Mouse (Mus musculus): Measurements from ENCODE around the gene Rasal3.

Rasal3 gene

DNA sequence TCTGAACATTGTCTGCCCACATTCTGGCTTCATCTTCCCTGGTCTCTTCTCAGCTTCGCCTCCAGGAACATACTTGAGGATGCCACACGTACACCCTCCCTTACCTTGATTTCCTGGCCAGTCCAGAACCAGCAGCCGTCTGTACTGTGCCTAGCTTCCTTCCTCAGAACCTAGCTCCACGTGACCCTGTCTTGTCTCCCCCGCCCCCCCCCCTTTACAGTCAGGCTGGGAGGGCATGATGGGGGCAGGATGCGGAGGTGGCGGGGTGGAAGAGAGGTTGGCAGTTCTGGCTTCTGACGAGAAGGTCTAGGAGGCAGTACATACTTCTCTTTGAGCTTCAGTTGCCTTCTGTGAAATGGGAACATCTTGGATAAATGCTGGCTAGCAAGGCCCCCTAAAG, at the start of gene Rasal3:
Gene Rasal3, minus strand, starts transcription at position 167 of the 400 bp plus-strand sequence.
- no peak for DNase-seq

DNA sequence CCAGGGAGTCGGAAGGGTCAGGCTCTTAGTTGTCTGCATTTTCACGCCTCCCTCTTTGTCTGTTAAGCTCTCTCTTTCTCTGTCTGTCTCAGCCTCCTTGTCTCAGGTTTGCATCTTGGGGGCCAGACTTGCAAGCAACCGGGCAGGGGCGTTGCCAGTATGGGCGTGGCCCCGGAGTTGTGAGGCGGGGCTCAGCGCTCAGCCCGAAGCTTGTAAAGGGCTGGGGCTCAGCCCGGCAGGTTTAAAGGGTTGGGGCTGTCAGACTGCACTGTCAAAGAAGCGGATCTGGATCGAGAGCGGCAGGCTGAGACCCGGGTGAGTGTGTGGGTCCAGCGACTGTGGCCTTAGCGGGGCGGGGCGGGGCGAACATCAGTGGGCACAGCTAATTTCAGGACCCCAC, 49.1 kb upstream of the Rasal3 start, which contains the start of gene Cyp4f39:
Gene Cyp4f39, plus strand, starts transcription at position 242 of the 400 bp plus-strand sequence.
- DNase-seq, result peak; percentile 12

DNA sequence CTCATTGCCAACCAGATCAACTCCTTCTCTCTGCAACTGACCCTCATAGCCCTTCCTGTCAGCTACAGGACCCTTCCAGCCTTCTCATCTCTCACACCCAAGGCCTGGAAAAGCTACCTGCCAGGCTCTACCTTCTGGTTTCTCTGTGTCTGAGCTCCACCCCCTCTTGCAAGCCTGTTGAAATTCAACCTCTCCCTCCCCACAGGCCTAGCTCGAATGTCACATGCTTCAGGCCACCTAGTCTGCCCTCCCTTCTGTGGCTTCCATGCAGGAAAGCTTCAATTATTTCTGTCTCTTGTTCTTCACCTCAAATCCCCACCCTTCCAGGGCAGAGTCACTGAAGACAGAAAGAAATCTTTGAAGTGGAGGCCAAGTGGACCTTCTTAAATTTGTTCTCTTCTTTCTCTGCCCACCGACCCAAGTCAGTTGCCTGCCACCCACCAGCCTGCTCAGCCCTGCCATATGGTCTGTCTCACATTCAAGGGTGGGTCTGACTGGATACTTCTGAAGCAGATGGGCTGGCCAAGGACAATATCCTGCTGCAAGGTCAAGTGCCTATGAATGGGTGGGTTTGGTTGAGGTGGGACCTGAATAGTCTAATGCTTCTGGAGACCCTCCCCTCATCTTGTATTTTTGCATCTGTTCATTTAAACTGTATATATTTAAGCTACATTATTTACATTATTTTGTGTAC, 47.6 kb upstream of the Rasal3 start:
- DNase-seq, result no peak

DNA sequence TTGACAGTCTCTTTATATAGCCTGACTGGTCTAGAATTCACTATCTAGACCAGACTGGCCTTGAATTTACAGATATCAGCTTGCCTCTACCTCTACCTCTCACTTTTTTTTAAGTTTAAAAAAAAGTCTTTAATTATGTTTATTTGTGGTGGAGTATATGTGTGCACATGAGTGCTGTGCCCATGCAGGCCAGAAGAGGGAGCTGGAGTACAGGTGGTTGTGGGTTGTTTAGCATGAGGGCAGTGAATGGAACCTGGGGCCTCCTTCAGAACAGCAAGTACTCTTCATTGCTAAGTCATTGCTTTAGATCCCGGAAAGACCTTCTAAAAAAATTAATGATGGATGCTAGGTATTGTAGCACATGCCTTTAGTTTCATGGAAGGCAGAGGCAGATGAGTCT, 45.7 kb upstream of the Rasal3 start:
- DNase-seq, result no peak

GRCm38 (mm10) chr17:32447195-32447594, 43.8 kb upstream of the Rasal3 start:
- DNase-seq, result no peak

DNA sequence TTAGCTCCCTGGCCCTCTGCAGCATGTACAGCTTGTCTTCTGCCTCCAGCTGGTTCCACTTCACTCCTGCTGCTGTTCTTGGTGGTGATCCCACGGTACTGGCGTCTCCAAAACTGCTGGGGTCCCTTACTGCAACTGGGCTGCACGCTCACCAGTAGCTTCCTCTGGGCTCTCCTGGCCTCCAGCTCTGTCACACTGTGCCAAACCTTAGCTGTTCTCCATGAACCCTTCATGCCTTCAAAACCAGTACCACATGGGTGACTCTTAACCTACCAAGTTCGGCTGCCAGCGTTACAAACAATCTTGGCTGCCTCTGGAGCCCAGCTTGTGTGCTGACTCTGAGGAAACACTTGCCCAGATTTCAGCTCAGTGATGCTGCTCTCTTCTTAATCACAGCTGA, 41.6 kb upstream of the Rasal3 start:
- DNase-seq, result no peak

GRCm38 (mm10) chr17:32443245-32443644, 39.9 kb upstream of the Rasal3 start:
- no peak for DNase-seq

DNA sequence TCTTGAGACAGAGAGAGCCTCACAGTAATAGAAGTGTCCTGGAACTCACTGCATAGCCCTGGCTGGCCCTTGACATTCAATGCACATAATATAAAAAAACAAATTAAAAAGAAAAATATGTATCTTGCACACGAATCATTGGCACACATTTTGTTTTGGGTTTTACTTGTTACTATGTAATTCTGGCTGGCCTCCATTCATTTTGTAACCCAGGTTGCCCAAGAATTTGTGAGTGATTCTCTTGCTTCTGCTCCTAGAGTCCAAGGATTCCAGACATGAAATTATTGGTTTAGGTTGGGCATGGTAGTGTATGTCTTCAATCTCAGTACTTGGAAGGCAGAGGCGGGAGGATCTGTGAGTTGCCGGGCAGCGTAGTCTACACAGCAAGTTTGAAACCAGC, 33.7 kb upstream of the Rasal3 start:
- no peak for DNase-seq

DNA sequence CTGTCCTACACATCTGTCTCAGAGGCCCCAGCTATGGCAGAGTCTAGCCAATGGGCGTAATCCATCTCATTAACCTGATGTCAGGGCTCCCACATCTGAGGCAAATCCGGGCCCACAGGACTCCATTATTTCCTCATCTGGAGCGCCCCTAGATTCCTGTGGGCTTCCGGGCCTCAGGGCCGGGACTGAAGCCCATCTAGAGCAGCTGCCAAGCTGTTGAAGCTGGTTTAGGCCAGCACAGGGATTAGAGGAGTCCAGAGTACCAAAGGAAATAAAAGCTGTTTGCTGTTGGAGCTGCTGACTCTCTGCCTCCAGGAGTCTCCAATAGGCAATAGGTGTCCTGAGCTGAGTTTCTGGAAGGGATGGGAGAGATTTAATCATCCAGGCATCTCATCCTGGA, 31.8 kb upstream of the Rasal3 start:
- DNase-seq, result peak; percentile 21

DNA sequence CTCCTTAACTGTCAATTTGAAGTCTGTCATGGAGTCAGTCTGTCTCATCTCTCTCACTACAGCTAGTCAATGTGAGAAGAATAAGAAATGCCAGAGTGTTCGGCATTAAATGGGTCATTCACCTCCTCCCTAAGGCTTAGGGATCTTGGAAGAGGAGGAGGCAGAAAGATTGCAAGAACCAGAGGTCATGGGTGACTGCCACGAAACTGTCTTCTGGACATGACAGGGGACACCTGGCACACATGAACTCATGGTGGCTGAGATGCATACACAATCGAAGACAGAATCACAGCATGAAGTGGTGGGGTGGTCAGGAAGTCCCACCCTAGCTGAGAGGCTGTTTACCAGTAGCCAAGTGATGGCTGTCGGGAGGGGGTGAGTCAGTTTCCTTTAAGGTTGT, 30.9 kb upstream of the Rasal3 start:
- no peak for DNase-seq

DNA sequence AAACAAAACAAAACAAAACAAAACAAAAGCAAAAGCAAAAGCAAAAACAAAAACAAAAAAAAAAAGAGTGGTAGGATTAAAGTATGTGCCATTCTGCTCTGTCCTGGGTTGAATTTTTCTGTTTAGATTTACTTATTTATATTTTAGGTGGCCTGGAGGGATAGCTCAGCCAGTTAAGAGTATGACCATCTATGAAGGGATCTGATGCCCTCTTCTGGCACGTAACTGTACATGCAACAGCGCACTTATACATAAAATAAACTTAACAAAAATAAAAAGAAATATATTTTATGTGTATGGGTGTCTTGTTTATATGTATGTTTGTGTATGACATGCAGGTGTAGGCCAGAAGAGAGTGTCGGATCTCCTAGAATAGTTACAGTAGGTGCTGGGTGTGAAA, 28.6 kb upstream of the Rasal3 start:
- DNase-seq, result no peak

- no peak for DNase-seq
Measured at GRCm38 (mm10) chr17:32426610-32427009, 23.2 kb upstream of the Rasal3 start.

- DNase-seq, result no peak
Measured at GRCm38 (mm10) chr17:32424034-32424433, 20.7 kb upstream of the Rasal3 start, which contains the start of gene Pglyrp2. Gene Pglyrp2 (minus strand): TSS chr17:32424167.

DNA sequence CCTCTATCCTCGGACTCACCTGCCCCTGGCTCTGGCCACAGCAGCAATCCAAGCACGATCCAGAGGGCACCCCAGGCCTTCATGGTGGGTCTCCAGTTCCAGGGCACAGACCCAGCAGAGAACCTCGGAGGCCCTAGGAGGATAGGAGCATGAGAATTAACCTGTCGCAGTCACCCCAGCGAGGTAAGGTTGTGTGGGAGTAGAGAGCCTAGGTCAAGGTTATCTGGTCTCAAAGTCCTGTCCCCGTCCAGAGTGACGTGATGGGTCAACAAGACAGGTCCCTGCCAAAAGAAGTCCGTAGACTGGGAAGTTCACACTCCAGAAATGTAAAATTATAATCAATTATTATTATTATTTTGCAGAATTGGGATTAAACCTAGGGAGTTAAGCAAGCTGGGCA, 17.4 kb upstream of the Rasal3 start:
- DNase-seq, result no peak

GRCm38 (mm10) chr17:32419989-32420388, 16.6 kb upstream of the Rasal3 start:
- no peak for DNase-seq

DNA sequence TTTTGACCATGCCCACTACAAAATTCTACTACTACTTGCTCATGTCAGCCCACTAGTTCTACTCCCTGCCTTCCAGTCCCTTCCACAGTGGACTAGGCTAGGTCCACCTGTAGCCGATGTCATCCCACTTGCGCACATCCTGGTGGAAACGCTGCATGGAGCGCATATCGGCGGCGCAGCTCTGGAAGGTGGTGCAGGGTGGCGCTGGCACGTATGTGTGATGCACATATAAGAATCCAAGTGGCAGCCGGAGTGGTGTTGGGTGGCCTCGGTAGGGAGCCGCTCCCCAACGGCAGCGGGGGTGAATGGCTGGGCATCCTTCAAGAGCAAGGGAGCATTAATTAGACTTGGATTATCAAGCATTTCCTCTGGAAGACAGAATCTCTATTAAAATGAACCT, 13.4 kb upstream of the Rasal3 start:
- no peak for DNase-seq

GRCm38 (mm10) chr17:32415417-32416020, 12.1 kb upstream of the Rasal3 start:
- DNase-seq, result no peak

- DNase-seq, result no peak
Measured at GRCm38 (mm10) chr17:32411898-32412297, 8.5 kb upstream of the Rasal3 start.

GRCm38 (mm10) chr17:32402779-32403157, 615 bp downstream of the Rasal3 start:
- DNase-seq, result no peak

GRCm38 (mm10) chr17:32402011-32402778, 1.2 kb downstream of the Rasal3 start:
- no peak for DNase-seq

DNA sequence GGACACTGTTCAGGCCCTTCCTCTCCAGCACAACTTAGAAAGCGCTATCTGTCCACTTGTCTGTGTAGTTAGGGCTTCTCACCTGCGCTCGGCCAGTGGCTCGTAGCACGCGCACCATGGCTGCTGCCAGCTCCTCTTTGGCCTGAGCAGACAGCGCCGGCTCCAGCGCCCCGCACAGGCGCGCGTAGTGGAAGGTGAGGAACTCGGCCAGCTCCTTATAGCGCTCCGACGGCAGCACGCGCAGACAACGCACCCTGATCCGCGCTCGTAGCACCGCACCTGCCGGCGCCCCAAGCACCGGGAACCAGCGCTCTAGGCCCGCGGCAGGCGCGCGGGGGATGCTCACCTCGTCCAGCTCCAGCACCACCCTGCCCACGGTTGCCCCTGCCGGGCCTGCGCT, 7.1 kb downstream of the Rasal3 start:
- DNase-seq, result no peak

GRCm38 (mm10) chr17:32393944-32394343, 9.4 kb downstream of the Rasal3 start:
- DNase-seq, result no peak

- DNase-seq, result peak; percentile 95
Measured at GRCm38 (mm10) chr17:32389101-32389659, 14.2 kb downstream of the Rasal3 start, which contains the start of gene Wiz. Gene Wiz (minus strand): TSS chr17:32389439.
